Mouse (Mus musculus) testis, adult 2 months (tissue): ENCODE measurements around the gene Ttc26.

Experiments
- CTCF ChIP-seq: fragments of 200-500 bp; IDR thresholded peaks from 2 replicates; pipeline ENCODE4 v1.5.1; 2012; ENCODE audit warnings: low read depth, mild to moderate bottlenecking, inconsistent platforms, low read length, moderate library complexity; ENCODE audit not compliant: control insufficient read depth, insufficient read depth, insufficient replicate concordance
- POLR2A ChIP-seq: fragments of 200-500 bp; IDR thresholded peaks from 2 replicates; pipeline ENCODE4 v1.6.1; 2012; ENCODE audit warnings: low read depth, mild to moderate bottlenecking, inconsistent platforms, low read length, moderate library complexity; ENCODE audit not compliant: control insufficient read depth

DNA sequence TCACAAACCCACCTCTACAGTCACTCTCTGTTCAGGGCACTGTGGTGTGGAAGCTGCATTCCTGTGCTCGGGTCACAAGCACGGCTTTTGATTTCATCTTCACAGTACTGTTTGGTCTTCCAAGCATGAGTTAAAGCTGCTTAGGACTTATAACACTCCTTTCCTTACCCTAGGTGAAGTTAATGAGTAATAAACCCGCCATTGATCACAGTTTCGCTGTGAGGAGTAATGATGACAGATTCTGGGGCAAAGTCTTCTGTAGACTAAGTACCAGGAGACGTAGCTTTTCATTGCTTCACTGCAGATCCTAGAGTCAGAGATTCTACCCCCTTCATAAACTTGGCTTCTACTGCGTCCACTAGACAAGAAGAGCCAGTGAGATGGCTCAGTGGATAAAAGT is 46.0 kb upstream of the Ttc26 start:
- TF ChIP-seq CTCF = no peak
- TF ChIP-seq POLR2A = no peak
